19 mouse cellular contexts compared by ENCODE assay signal in the genomic region with DNA sequence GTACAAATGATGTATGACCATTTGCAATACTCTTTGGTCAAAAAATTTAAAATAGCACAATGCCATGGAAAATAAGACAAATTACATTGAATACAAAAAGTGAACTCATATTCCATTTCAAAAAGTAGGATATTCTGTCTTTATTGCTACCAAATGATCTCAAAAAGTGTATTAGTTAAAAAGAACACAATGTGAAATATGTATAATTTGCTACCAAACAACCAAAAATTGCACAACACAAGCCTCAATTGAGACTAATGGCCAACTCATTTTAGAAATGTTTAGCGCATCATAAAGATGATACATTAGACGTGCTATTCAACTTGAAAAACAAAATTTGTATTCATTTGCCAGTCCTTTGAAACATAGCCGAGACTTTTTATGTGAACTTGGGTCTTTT.
A peak's percentile ranks its signal among the peaks of the same experiment; 100 is the strongest.
DNase-seq lines count a peak whose midpoint lies in the region; ATAC-seq and TF ChIP-seq lines count a peak whose summit lies in the region.
"Had no signal": no experiment of that assay in that cellular context is flagged by ENCODE, and none has a peak within 500 bp of the region (broad histone marks: within the 10 kb centered on the region; RNA-seq: fewer than 3 reads in every experiment).

No protein-coding gene starts in this region.

- 69% methylated on average over 3 of the region's 3 CpGs for WGBS in lung, postnatal 0 days

- H3K4me1 ChIP-seq in lung, postnatal 0 days (ENCODE audit: insufficient read depth, low read depth, low read length) = no peaks in the 10 kb centered on the region

- H3K9ac ChIP-seq in lung, postnatal 0 days (replicated peaks; ENCODE audit: low read depth) = no peak overlapping the region

- no peak for ATAC-seq in lung, postnatal 0 days
- ATAC-seq: activated CD4-positive, CD25-positive, alpha-beta regulatory T cell, adult 4 months; CD4-positive, CD25-positive, alpha-beta regulatory T cell, adult 4 months; Patski had no signal

- no peak for TF ChIP-seq CTCF in gastrocnemius, adult 2 months (IDR thresholded peaks at IDR 0.05)
- TF ChIP-seq CTCF in lung, postnatal 0 days (IDR thresholded peaks at IDR 0.05) = no peak

- H3K27me3 ChIP-seq in lung, postnatal 0 days (replicated peaks; ENCODE audit: insufficient read depth, low read length) = no peaks in the 10 kb centered on the region
- H3K27me3 ChIP-seq: CH12.LX, Patski had no signal

- no peak for DNase-seq in gastrocnemius, adult 2 months
- DNase-seq in gastrocnemius, postnatal 14 days = no peak
- peak; percentile 69 for DNase-seq in lung, postnatal 0 days (ENCODE audit: low spot score)
- no peak for DNase-seq in lung, postnatal 25 days (ENCODE audit: low spot score)
- DNase-seq: adrenal gland, adult 2 months; adrenal gland, adult 8-10 months; adrenal gland, postnatal 10 days; adrenal gland, postnatal 14 days; adrenal gland, postnatal 25 days; adrenal gland, postnatal 36 days; B cell, adult 2 months; cerebellum, adult 11 months; cerebellum, adult 11-12 months; cerebellum, adult 18-20 months had no signal

- TF ChIP-seq EP300 in lung, postnatal 0 days (IDR thresholded peaks at IDR 0.05) = peak; percentile 75

- no peak overlapping the region for H3K4me2 ChIP-seq in lung, postnatal 0 days (replicated peaks; ENCODE audit: low read depth, low read length)

- H3K9me3 ChIP-seq in lung, postnatal 0 days (ENCODE audit: low read length) = no peaks in the 10 kb centered on the region

- no peak overlapping the region for H3K4me3 ChIP-seq in gastrocnemius, adult 2 months
- H3K4me3 ChIP-seq in lung, postnatal 0 days (ENCODE audit: low read depth, low read length) = no peak overlapping the region

- H3K27ac ChIP-seq in gastrocnemius, adult 2 months = peak overlapping the region; percentile 66
- H3K27ac ChIP-seq in lung, postnatal 0 days (ENCODE audit: low read length) = no peak overlapping the region

- intact Hi-C loops in gastrocnemius, adult 2 months (cut with DNase I) = loop anchor here (10.0 kb wide), 1 partner anchor 96 kb away; no protein-coding TSS in a partner anchor
- intact Hi-C loops in gastrocnemius, postnatal 14 days (cut with DNase I; ENCODE audit: low total_unique reads) = no loop called here

- no peaks in the 10 kb centered on the region for H3K36me3 ChIP-seq in lung, postnatal 0 days (ENCODE audit: insufficient read depth, low read length)
- H3K36me3 ChIP-seq: G1E had no signal
